Mouse (Mus musculus): ENCODE results near the gene Vmn1r58.

GRCm38 (mm10) chr7:5448627-5449026, 35.4 kb upstream of the Vmn1r58 start:
- no peak for TF ChIP-seq CTCF (conservative IDR thresholded peaks at IDR 0.05; ENCODE audit: low read length)
- no peak for TF ChIP-seq POU5F1 (IDR thresholded peaks at IDR 0.05; ENCODE audit: borderline replicate concordance, low read length)

Data from E14TG2a.4 (cell line).